Mouse (Mus musculus) midbrain, postnatal 0 days (tissue): ENCODE data around the gene Olfm4. TPM values are rescaled to one million over a fixed set of nuclear protein-coding genes. Genes with fewer than 3 reads are reported as not detected.

Experiments used
- ATAC-seq: fragments of 200-750 bp; cut with Nextera tagmentation; 2 replicates; pipeline ENCODE4 v1.8.0; 2017; ENCODE audit warnings: moderate number of reproducible peaks, mild to moderate bottlenecking, moderate TSS enrichment, moderate library complexity; ENCODE audit not compliant: low FRiP score
- DNase-seq: peaks from one replicate; pipeline ENCODE4 v3.0.0-alpha.2; 2015; ENCODE audit warnings: low spot score
- H3K27ac ChIP-seq: fragments of 300-500 bp; sonication (generic); 2 replicates; pipeline ENCODE4 v1.5.1; 2014; ENCODE audit warnings: low read depth, mild to moderate bottlenecking, low read length, mixed read lengths
- H3K27me3 ChIP-seq: fragments of 300-500 bp; sonication (generic); 2 replicates; pipeline ENCODE4 v1.6.1; 2014; ENCODE audit warnings: low read length, control low read depth, mixed read lengths; ENCODE audit not compliant: insufficient read depth
- H3K36me3 ChIP-seq: fragments of 300-500 bp; sonication (generic); 2 replicates; pipeline ENCODE4 v1.6.1; 2014; ENCODE audit warnings: low read length, control low read depth, mixed read lengths; ENCODE audit not compliant: insufficient read depth
- H3K4me1 ChIP-seq: fragments of 300-500 bp; sonication (generic); 2 replicates; pipeline ENCODE4 v1.6.1; 2014; ENCODE audit warnings: mild to moderate bottlenecking, control low read depth, antibody characterized with exemption, low read length, mixed read lengths; ENCODE audit not compliant: insufficient read depth
- H3K4me2 ChIP-seq: fragments of 300-500 bp; sonication (generic); 2 replicates; pipeline ENCODE4 v1.6.1; 2014; ENCODE audit warnings: low read depth, mild to moderate bottlenecking, low read length, mixed read lengths; ENCODE audit not compliant: poor library complexity, severe bottlenecking
- H3K4me3 ChIP-seq: fragments of 300-500 bp; sonication (generic); 2 replicates; pipeline ENCODE4 v1.5.1; 2014; ENCODE audit warnings: low read depth, mild to moderate bottlenecking, low read length, moderate library complexity
- H3K9ac ChIP-seq: fragments of 300-500 bp; sonication (generic); replicated peaks from 2 replicates; pipeline ENCODE4 v1.6.1; 2014; ENCODE audit warnings: mild to moderate bottlenecking, low read length, moderate library complexity, mixed read lengths; ENCODE audit not compliant: poor library complexity, severe bottlenecking
- H3K9me3 ChIP-seq: fragments of 300-500 bp; sonication (generic); 2 replicates; pipeline ENCODE4 v1.6.1; 2016; ENCODE audit warnings: low read length, control low read depth
- CTCF ChIP-seq: IDR thresholded peaks from 2 replicates; pipeline ENCODE4 v1.5.1; 2016; ENCODE audit warnings: antibody characterized with exemption, mild to moderate bottlenecking
- WGBS: fragments of 180-500 bp; shearing (Covaris S2); extraction: QIAGEN DNeasy Blood & Tissue Kit; methylation state at CpG from one replicate; pipeline ENCODE4 v1.1.7; 2014; 5-methylcytosine and 5-hydroxymethylcytosine counted together
- polyA plus RNA-seq: library from polyadenylated mRNA; unstranded; fragments of >200 nt; fragmentation: Nextera tagmentation; extraction: Ambion mirVana; gene quantifications from 2 replicates; pipeline ENCODE4 v1.2.1, GENCODE M21; 2015
- total RNA-seq: library from RNA; depleted of rRNA; stranded (reverse); fragments of >200 nt; gene quantifications from 2 replicates; pipeline ENCODE4 v1.2.3, GENCODE M21; 2014

Gene Olfm4
- total and polyA plus RNA-seq, 2 experiments from 2014 or later, result 0.77 to 1.3 TPM

GRCm38 (mm10) chr14:80039645-80040272 lies 55.9 kb downstream of the Olfm4 start:
- DNase-seq, result peak; percentile 49
- 0 out of 2 replicates have a peak, but pooled peaks have one; percentile 14 for TF ChIP-seq CTCF
- no peak overlapping the region for H3K4me3 ChIP-seq

GRCm38 (mm10) chr14:80046104-80046734 lies 62.3 kb downstream of the Olfm4 start:
- Histone ChIP-seq H3K4me1 (no peaks in the 10 kb centered on the region), H3K27me3 (no peaks in the 10 kb centered on the region), H3K4me2 (no peak overlapping the region), H3K27ac (no peak overlapping the region), H3K36me3 (no peaks in the 10 kb centered on the region), H3K4me3 (no peak overlapping the region), H3K9me3 (no peaks in the 10 kb centered on the region), H3K9ac (no peak overlapping the region)
- no peak for TF ChIP-seq CTCF
- DNase-seq (no peak), ATAC-seq (no peak)
- 93% methylated on average over 6 of the region's 6 CpGs for WGBS

More at GRCm38 (mm10) chr14:80039645-80040272, 55.9 kb downstream of the Olfm4 start:
- Histone ChIP-seq H3K4me1 (no peaks in the 10 kb centered on the region), H3K36me3 (no peaks in the 10 kb centered on the region), H3K27me3 (no peaks in the 10 kb centered on the region), H3K4me2 (no peak overlapping the region), H3K9ac (no peak overlapping the region), H3K9me3 (no peaks in the 10 kb centered on the region), H3K27ac (no peak overlapping the region)
- ATAC-seq, result no peak
- WGBS, result 55% methylated on average over 4 of the region's 4 CpGs

- no peaks in the 10 kb centered on the region for H3K36me3 ChIP-seq
- 39% methylated on average over 5 of the region's 5 CpGs for WGBS
- no peak overlapping the region for H3K4me3 ChIP-seq
- H3K4me1 ChIP-seq, result no peaks in the 10 kb centered on the region
- H3K27ac ChIP-seq, result no peak overlapping the region
- H3K9me3 ChIP-seq, result no peaks in the 10 kb centered on the region
- H3K4me2 ChIP-seq, result no peak overlapping the region
- DNase-seq (peak; percentile 45), ATAC-seq (no peak)
- H3K27me3 ChIP-seq, result no peaks in the 10 kb centered on the region
- no peak overlapping the region for H3K9ac ChIP-seq
- peak; percentile 50 for TF ChIP-seq CTCF
Measured at GRCm38 (mm10) chr14:80047368-80048101, 63.7 kb downstream of the Olfm4 start.

- Histone ChIP-seq H3K27ac (no peak overlapping the region), H3K27me3 (no peaks in the 10 kb centered on the region), H3K4me1 (no peaks in the 10 kb centered on the region), H3K9ac (no peak overlapping the region), H3K9me3 (no peaks in the 10 kb centered on the region), H3K4me2 (no peak overlapping the region), H3K36me3 (no peaks in the 10 kb centered on the region), H3K4me3 (no peak overlapping the region)
- TF ChIP-seq CTCF, result no peak
- DNase-seq, result no peak
- ATAC-seq, result no peak
- WGBS, result 57% methylated on average over 3 of the region's 3 CpGs
Measured at GRCm38 (mm10) chr14:80055725-80056124, 71.8 kb downstream of the Olfm4 start.

- H3K9ac ChIP-seq, result no peak overlapping the region
- no peaks in the 10 kb centered on the region for H3K36me3 ChIP-seq
- 94% methylated on average over 3 of the region's 3 CpGs for WGBS
- DNase-seq (no peak), ATAC-seq (no peak)
- H3K4me2 ChIP-seq, result no peak overlapping the region
- no peaks in the 10 kb centered on the region for H3K9me3 ChIP-seq
- TF ChIP-seq CTCF, result no peak
- no peak overlapping the region for H3K27ac ChIP-seq
- H3K4me1 ChIP-seq, result no peaks in the 10 kb centered on the region
- H3K27me3 ChIP-seq, result no peaks in the 10 kb centered on the region
- no peak overlapping the region for H3K4me3 ChIP-seq
Measured at GRCm38 (mm10) chr14:80061686-80062085, 77.8 kb downstream of the Olfm4 start.

- H3K27me3 ChIP-seq, result no peaks in the 10 kb centered on the region
- H3K9ac ChIP-seq, result no peak overlapping the region
- ATAC-seq (no peak), DNase-seq (no peak)
- H3K4me1 ChIP-seq, result no peaks in the 10 kb centered on the region
- H3K4me3 ChIP-seq, result no peak overlapping the region
- no peak overlapping the region for H3K27ac ChIP-seq
- H3K4me2 ChIP-seq, result no peak overlapping the region
- H3K9me3 ChIP-seq, result no peaks in the 10 kb centered on the region
- WGBS, result 69% methylated on average over 9 of the region's 9 CpGs
- no peaks in the 10 kb centered on the region for H3K36me3 ChIP-seq
- TF ChIP-seq CTCF, result no peak
Measured at GRCm38 (mm10) chr14:80062896-80063295, 79.0 kb downstream of the Olfm4 start.
